Mouse (Mus musculus) thymus, adult 2 months (tissue): ENCODE results near the gene C8g.

Experiments
- CTCF ChIP-seq: fragments of 200-500 bp; IDR thresholded peaks from 2 replicates; pipeline ENCODE4 v1.5.1; 2012; ENCODE audit warnings: mild to moderate bottlenecking, control low read depth, low read length, moderate library complexity, borderline replicate concordance; ENCODE audit not compliant: control insufficient read depth, poor library complexity, insufficient read depth; ENCODE audit errors: extremely low read depth
- POLR2A ChIP-seq: fragments of 200-500 bp; IDR thresholded peaks from 2 replicates; pipeline ENCODE4 v1.6.1; 2012; ENCODE audit warnings: mild to moderate bottlenecking, low read length, control low read depth, moderate library complexity; ENCODE audit not compliant: control insufficient read depth, poor library complexity, insufficient read depth; ENCODE audit errors: extremely low read depth

- TF ChIP-seq CTCF = no peak
- no peak for TF ChIP-seq POLR2A
Observed at GRCm38 (mm10) chr2:25498622-25499478, 2.7 kb downstream of the C8g start.
